Mouse (Mus musculus): ENCODE measurements around the gene Mrtfb.

GRCm38 (mm10) chr16:13350729-13351128 is 94.4 kb downstream of the Mrtfb start:
- no peak for TF ChIP-seq CTCF (IDR thresholded peaks at IDR 0.05; ENCODE audit: borderline replicate concordance, insufficient read depth, low read length)
- TF ChIP-seq POLR2A (IDR thresholded peaks at IDR 0.05; ENCODE audit: low read depth, low read length), result no peak
